Mouse (Mus musculus): ENCODE results near the gene Apom. TPM values are rescaled to one million over a fixed set of nuclear protein-coding genes. Genes with fewer than 3 reads are reported as not detected.
A peak's percentile ranks its signal among the peaks of the same experiment; 100 is the strongest.

Apom gene
- polyA plus RNA-seq, 1 experiment, result not detected

GRCm38 (mm10) chr17:35097164-35097655 lies 34.6 kb downstream of the Apom start:
- Histone ChIP-seq H3K27ac (ENCODE audit: insufficient read depth, low read depth, low read length) (no peak overlapping the region), H3K4me1 (ENCODE audit: control insufficient read depth, insufficient read depth, low read length) (peaks cover 19% of the 10 kb centered on the region; the same call in 1 of the 2 replicates), H3K4me3 (ENCODE audit: insufficient read depth, low read depth, low read length) (no peak overlapping the region)
- no peak for TF ChIP-seq CTCF (IDR thresholded peaks at IDR 0.05; ENCODE audit: insufficient read depth, low read depth, low read length)
- no peak for TF ChIP-seq POLR2A (IDR thresholded peaks at IDR 0.05; ENCODE audit: insufficient read depth, low read depth, low read length)
- WGBS, result 60% methylated on average over 12 of the region's 12 CpGs

GRCm38 (mm10) chr17:35096597-35096996 lies 35.3 kb downstream of the Apom start:
- 81% methylated on average over 12 of the region's 12 CpGs for WGBS
- Histone ChIP-seq H3K4me1 (ENCODE audit: control insufficient read depth, insufficient read depth, low read length) (peaks cover 19% of the 10 kb centered on the region; the same call in 1 of the 2 replicates), H3K27ac (ENCODE audit: insufficient read depth, low read depth, low read length) (no peak overlapping the region), H3K4me3 (ENCODE audit: insufficient read depth, low read depth, low read length) (no peak overlapping the region)
- TF ChIP-seq CTCF (IDR thresholded peaks at IDR 0.05; ENCODE audit: insufficient read depth, low read depth, low read length) (no peak), POLR2A (IDR thresholded peaks at IDR 0.05; ENCODE audit: insufficient read depth, low read depth, low read length) (no peak)

- 83% methylated on average over 15 of the region's 15 CpGs for WGBS
- no peak overlapping the region for H3K4me3 ChIP-seq (ENCODE audit: insufficient read depth, low read depth, low read length)
- H3K4me1 ChIP-seq (ENCODE audit: control insufficient read depth, insufficient read depth, low read length), result peaks cover 31% of the 10 kb centered on the region
- no peak for TF ChIP-seq CTCF (IDR thresholded peaks at IDR 0.05; ENCODE audit: insufficient read depth, low read depth, low read length)
- TF ChIP-seq POLR2A (IDR thresholded peaks at IDR 0.05; ENCODE audit: insufficient read depth, low read depth, low read length), result no peak
- H3K27ac ChIP-seq (ENCODE audit: insufficient read depth, low read depth, low read length), result no peak overlapping the region
Observed at GRCm38 (mm10) chr17:35094475-35095365, 37.1 kb downstream of the Apom start.

GRCm38 (mm10) chr17:35092403-35093198 lies 39.2 kb downstream of the Apom start:
- Histone ChIP-seq H3K4me3 (ENCODE audit: insufficient read depth, low read depth, low read length) (no peak overlapping the region), H3K4me1 (ENCODE audit: control insufficient read depth, insufficient read depth, low read length) (peaks cover 31% of the 10 kb centered on the region), H3K27ac (ENCODE audit: insufficient read depth, low read depth, low read length) (no peak overlapping the region)
- 92% methylated on average over 14 of the region's 14 CpGs for WGBS
- TF ChIP-seq CTCF (IDR thresholded peaks at IDR 0.05; ENCODE audit: insufficient read depth, low read depth, low read length) (no peak), POLR2A (IDR thresholded peaks at IDR 0.05; ENCODE audit: insufficient read depth, low read depth, low read length) (no peak)

- peaks cover 15% of the 10 kb centered on the region for H3K4me1 ChIP-seq (ENCODE audit: control insufficient read depth, insufficient read depth, low read length)
- peak overlapping the region; percentile 78 for H3K4me3 ChIP-seq (ENCODE audit: insufficient read depth, low read depth, low read length)
- TF ChIP-seq POLR2A (IDR thresholded peaks at IDR 0.05; ENCODE audit: insufficient read depth, low read depth, low read length), result no peak
- TF ChIP-seq CTCF (IDR thresholded peaks at IDR 0.05; ENCODE audit: insufficient read depth, low read depth, low read length), result no peak
- H3K27ac ChIP-seq (ENCODE audit: insufficient read depth, low read depth, low read length), result no peak overlapping the region
- whole genome bisulfite sequencing, result 36% methylated on average over 8 of the region's 8 CpGs
Observed at GRCm38 (mm10) chr17:35090166-35090932, 41.5 kb downstream of the Apom start.

DNA sequence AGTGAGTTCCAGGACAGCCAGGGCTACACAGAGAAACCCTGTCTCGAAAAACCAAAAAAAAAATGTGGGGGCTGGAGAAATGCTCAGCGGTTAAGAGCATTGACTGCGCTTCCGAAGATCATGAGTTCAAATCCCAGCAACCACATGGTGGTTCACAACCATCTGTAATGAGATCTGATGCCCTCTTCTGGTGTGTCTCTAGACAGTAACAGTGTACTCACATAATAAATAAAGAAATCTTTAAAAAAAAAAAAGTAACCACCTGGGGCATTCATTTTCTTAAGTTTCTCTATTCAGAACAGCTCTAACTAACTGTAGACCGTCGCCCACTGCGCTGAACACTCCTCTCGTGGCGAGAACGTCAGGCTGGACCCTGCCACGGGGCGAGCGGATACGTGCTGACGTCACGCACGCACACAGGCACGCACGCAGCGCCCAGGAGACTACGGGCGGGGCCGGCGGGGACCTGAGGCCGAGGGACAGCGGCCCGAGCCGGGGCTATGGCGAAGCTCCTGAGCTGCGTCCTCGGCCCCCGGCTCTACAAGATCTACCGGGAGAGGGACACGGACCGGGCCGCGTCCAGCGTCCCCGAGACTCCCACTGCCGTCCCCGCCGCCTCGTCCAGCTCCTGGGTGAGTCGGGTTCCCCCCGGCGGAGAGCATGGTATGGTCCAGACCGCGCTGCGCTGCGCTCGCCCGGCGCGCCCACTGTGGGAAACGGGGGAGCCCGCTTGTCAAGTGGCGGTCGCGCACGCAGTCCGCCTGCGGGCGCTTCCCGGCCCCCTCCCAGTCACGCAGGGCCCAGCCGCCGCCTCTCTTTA lies 42.8 kb downstream of the Apom start, which contains the start of gene Abhd16a:
TSS of gene Abhd16a (plus strand) at position 439 of the 820 bp plus-strand sequence.
- WGBS, result 2% methylated on average over 67 of the region's 67 CpGs
- Histone ChIP-seq H3K4me3 (ENCODE audit: insufficient read depth, low read depth, low read length) (peak within 1 kb of the TSS; percentile 78), H3K27ac (ENCODE audit: insufficient read depth, low read depth, low read length) (peak within 1 kb of the TSS; percentile 99), H3K4me1 (ENCODE audit: control insufficient read depth, insufficient read depth, low read length) (peaks cover 12% of the 10 kb centered on the region)
- TF ChIP-seq CTCF (IDR thresholded peaks at IDR 0.05; ENCODE audit: insufficient read depth, low read depth, low read length), result no peak
- TF ChIP-seq POLR2A (IDR thresholded peaks at IDR 0.05; ENCODE audit: insufficient read depth, low read depth, low read length), result peak; percentile 93

DNA sequence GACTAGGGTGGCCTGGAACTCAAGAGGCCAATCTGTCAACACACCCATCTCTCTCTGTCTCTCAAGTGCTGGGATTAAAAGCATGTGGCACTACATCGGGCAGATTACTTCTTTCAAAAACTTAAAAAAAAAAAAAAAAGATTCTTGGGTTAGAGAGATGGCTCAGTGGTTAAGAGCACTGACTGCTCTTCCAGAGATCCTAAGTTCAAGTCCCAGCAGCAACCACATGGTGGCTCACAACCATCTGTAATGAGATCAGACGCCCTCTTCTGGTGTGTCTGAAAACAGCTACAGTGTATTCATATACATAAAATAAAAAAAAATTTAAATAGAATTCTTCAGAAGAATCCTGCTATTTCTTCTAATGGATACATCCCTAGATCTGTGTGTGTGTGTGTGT lies 43.7 kb downstream of the Apom start:
- Histone ChIP-seq H3K4me1 (ENCODE audit: control insufficient read depth, insufficient read depth, low read length) (peaks cover 12% of the 10 kb centered on the region), H3K27ac (ENCODE audit: insufficient read depth, low read depth, low read length) (no peak overlapping the region), H3K4me3 (ENCODE audit: insufficient read depth, low read depth, low read length) (no peak overlapping the region)
- TF ChIP-seq CTCF (IDR thresholded peaks at IDR 0.05; ENCODE audit: insufficient read depth, low read depth, low read length), result no peak
- TF ChIP-seq POLR2A (IDR thresholded peaks at IDR 0.05; ENCODE audit: insufficient read depth, low read depth, low read length), result no peak
- 46% methylated on average over 2 of the region's 2 CpGs for WGBS

All from olfactory bulb, adult 2 months (tissue).